Mouse (Mus musculus) adipocyte (in vitro differentiated cells): ENCODE results near the gene Isoc2a.

Experiments
- DNase-seq: peaks from one replicate; pipeline ENCODE4 v3.0.0-alpha.2; 2016; ENCODE audit warnings: low spot score

Isoc2a gene

DNA sequence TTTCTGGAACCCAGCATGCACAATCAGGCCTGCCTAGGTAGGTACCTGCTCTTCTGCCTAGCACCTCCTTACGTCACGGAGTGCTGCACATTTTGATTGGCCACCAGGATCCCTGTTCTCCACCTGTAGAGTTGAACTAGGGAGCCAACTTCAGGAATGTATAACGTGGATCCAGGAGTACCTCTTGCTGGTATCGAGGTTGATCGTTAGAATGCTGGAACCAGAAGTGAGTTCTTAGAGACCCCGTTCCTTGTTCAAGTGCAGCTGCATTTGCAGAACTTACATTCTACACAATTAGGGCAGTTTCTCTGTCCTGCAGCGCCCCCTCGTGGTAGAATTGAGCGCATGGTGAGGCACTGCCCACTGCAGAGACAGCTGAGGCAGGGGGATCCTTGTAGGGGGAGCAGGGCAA lies 63.1 kb downstream of the Isoc2a start:
- peak; percentile 79 for DNase-seq

DNA sequence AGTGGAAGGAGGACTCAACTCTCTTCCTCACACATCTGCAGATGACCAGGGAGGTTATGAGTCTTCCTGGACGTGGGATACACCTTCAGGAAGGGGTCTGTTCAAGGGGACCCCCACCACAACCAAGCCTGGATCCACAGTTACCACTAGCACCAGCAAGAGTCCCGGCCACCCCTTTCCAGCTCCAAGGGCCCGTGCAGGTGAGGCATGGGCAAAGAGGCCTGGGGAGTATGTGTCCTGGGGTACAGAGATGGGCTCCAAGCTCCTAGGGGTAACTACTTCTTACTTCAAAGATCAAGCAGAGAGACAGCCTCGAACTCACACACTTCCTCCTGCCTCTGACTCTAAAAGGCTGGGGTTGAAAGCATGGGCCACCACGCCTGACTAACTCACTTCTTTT lies 65.7 kb downstream of the Isoc2a start:
- no peak for DNase-seq

DNA sequence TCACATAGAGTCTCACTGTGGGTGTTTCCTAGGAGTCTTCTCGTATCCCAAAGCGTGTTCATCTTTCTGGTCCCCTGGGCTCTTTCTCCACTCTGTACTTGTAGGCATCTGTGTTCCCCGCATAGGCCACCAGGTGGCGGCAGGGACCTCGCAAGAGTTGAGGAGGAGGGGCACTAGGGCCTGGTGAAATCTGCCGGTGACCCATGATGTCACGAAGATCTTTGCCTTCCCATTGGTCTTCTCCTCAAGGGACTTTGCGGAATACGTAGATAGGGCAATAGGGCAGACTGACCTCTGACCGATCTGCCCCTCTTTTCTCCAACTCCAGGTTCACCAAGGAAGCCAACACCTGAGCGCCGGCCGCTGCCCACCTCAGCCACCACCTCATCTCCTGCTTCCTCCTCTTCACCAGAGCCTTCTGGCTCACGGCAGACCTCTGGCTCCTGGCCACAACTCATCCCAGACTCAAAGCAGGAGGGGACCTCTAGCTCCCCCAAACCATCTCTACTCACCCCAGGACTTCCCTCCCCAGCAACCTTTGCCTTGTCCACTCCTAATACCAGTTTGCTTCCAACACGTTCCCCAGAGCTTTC lies 66.4 kb downstream of the Isoc2a start:
- DNase-seq = peak; percentile 92
